Mouse (Mus musculus): Measurements from ENCODE around the gene Akap12. TPM values are rescaled to one million over a fixed set of nuclear protein-coding genes. Genes with fewer than 3 reads are reported as not detected.

The Akap12 gene
- polyA plus RNA-seq, 1 experiment from 2014 or later, result 7.5 TPM

DNA sequence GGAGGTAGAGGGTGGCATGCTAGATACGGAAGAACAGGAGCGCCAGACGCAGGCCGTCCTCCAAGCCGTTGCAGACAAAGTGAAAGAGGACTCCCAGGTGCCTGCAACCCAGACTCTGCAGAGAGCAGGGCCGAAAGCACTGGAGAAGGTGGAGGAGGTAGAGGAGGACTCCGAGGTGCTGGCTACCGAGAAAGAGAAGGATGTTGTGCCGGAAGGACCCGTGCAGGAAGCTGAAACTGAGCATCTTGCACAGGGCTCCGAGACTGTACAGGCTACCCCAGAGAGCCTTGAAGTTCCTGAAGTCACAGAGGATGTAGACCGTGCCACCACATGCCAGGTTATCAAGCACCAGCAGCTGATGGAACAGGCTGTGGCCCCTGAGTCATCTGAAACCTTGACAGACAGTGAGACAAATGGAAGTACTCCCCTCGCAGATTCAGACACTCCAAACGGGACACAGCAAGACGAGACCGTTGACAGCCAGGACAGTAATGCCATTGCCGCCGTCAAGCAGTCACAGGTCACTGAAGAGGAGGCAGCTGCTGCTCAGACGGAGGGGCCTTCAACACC, 89.8 kb downstream of the Akap12 start:
- no peak overlapping the region for H3K27ac ChIP-seq (replicated peaks; ENCODE audit: low read depth, low read length)
- no peak overlapping the region for H3K4me3 ChIP-seq (ENCODE audit: low read depth, low read length)
- ATAC-seq (ENCODE audit: insufficient number of reproducible peaks, low FRiP score, low TSS enrichment, low read depth) (no peak), DNase-seq (ENCODE audit: low spot score) (no peak)
- H3K4me2 ChIP-seq (ENCODE audit: low read depth, severe bottlenecking), result no peak overlapping the region
- no peaks in the 10 kb centered on the region for H3K36me3 ChIP-seq (ENCODE audit: control insufficient read depth, insufficient read depth, low read length)
- no peaks in the 10 kb centered on the region; the same call in 1 of the 2 replicates for H3K9me3 ChIP-seq (ENCODE audit: control insufficient read depth, low read length)
- 90% methylated on average over 19 of the region's 19 CpGs for WGBS
- H3K27me3 ChIP-seq (ENCODE audit: control insufficient read depth, insufficient read depth, low read length), result no peaks in the 10 kb centered on the region
- no peak overlapping the region for H3K9ac ChIP-seq (ENCODE audit: low read length)
- H3K4me1 ChIP-seq (ENCODE audit: control insufficient read depth, insufficient read depth, low read length), result no peaks in the 10 kb centered on the region

DNA sequence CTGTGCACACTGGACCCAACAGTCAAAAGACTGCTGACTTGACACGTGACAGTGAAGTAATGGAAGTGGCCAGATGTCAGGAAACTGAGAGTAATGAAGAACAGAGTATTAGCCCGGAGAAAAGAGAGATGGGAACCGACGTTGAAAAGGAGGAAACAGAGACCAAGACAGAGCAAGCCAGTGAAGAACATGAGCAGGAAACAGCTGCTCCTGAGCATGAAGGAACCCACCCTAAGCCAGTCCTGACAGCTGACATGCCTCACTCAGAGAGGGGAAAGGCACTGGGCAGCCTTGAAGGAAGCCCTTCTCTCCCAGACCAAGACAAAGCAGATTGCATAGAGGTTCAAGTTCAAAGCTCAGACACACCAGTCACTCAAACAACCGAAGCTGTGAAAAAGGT, 90.5 kb downstream of the Akap12 start:
- 73% methylated on average over 5 of the region's 5 CpGs for WGBS

DNA sequence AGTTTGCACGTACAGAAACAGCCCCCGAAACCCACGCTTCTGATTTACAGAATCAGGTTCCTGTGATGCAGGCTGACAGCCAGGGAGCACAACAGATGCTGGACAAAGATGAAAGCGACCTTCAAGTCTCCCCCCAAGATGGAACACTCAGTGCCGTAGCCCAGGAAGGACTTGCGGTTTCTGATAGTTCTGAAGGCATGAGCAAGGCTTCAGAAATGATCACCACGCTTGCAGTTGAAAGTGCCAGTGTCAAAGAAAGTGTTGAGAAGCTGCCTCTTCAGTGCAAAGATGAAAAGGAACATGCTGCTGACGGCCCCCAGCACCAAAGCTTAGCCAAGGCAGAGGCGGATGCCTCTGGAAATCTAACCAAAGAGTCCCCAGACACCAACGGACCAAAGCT, 91.3 kb downstream of the Akap12 start:
- Histone ChIP-seq H3K4me1 (ENCODE audit: control insufficient read depth, insufficient read depth, low read length) (no peaks in the 10 kb centered on the region), H3K9me3 (ENCODE audit: control insufficient read depth, low read length) (no peaks in the 10 kb centered on the region; the same call in 1 of the 2 replicates), H3K27me3 (ENCODE audit: control insufficient read depth, insufficient read depth, low read length) (no peaks in the 10 kb centered on the region), H3K9ac (ENCODE audit: low read length) (no peak overlapping the region), H3K27ac (replicated peaks; ENCODE audit: low read depth, low read length) (no peak overlapping the region), H3K4me3 (ENCODE audit: low read depth, low read length) (no peak overlapping the region), H3K4me2 (ENCODE audit: low read depth, severe bottlenecking) (no peak overlapping the region), H3K36me3 (ENCODE audit: control insufficient read depth, insufficient read depth, low read length) (no peaks in the 10 kb centered on the region)
- ATAC-seq (ENCODE audit: insufficient number of reproducible peaks, low FRiP score, low TSS enrichment, low read depth) (no peak), DNase-seq (ENCODE audit: low spot score) (no peak)
- WGBS, result 89% methylated on average over 10 of the region's 10 CpGs

More for the DNA sequence above, 90.5 kb downstream of the Akap12 start:
- ATAC-seq (ENCODE audit: insufficient number of reproducible peaks, low FRiP score, low TSS enrichment, low read depth) (no peak), DNase-seq (ENCODE audit: low spot score) (no peak)
- H3K27ac ChIP-seq (replicated peaks; ENCODE audit: low read depth, low read length), result no peak overlapping the region
- H3K36me3 ChIP-seq (ENCODE audit: control insufficient read depth, insufficient read depth, low read length), result no peaks in the 10 kb centered on the region
- H3K9me3 ChIP-seq (ENCODE audit: control insufficient read depth, low read length), result no peaks in the 10 kb centered on the region; the same call in 1 of the 2 replicates
- H3K4me2 ChIP-seq (ENCODE audit: low read depth, severe bottlenecking), result no peak overlapping the region
- no peaks in the 10 kb centered on the region for H3K4me1 ChIP-seq (ENCODE audit: control insufficient read depth, insufficient read depth, low read length)
- no peak overlapping the region for H3K9ac ChIP-seq (ENCODE audit: low read length)
- H3K4me3 ChIP-seq (ENCODE audit: low read depth, low read length), result no peak overlapping the region
- no peaks in the 10 kb centered on the region for H3K27me3 ChIP-seq (ENCODE audit: control insufficient read depth, insufficient read depth, low read length)

DNA sequence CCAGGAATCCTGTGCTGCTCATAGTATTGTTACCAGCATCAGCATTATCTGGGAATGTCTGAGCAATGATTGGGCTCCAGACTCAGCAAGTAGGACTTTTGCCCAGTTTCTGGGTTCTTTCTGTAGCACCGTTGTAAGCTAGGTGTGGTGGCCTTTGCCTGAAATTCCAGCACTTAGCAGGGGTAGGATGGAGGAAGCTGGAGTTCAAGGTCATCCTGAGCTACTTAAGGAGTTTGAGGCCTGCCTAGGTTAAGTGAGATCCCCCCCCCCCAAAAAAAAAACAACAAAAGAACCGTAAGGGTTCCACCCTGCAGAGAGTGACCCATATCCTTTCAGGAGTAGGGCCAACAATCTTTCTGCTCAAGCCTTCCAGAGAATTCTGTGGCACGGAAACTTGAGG, 98.4 kb downstream of the Akap12 start:
- Histone ChIP-seq H3K36me3 (ENCODE audit: control insufficient read depth, insufficient read depth, low read length) (peaks cover 2% of the 10 kb centered on the region; the same call in 1 of the 2 replicates), H3K4me1 (ENCODE audit: control insufficient read depth, insufficient read depth, low read length) (no peaks in the 10 kb centered on the region), H3K27me3 (ENCODE audit: control insufficient read depth, insufficient read depth, low read length) (no peaks in the 10 kb centered on the region), H3K4me2 (ENCODE audit: low read depth, severe bottlenecking) (no peak overlapping the region), H3K27ac (replicated peaks; ENCODE audit: low read depth, low read length) (no peak overlapping the region), H3K9me3 (ENCODE audit: control insufficient read depth, low read length) (no peaks in the 10 kb centered on the region; the same call in 1 of the 2 replicates), H3K4me3 (ENCODE audit: low read depth, low read length) (no peak overlapping the region), H3K9ac (ENCODE audit: low read length) (no peak overlapping the region)
- DNase-seq (ENCODE audit: low spot score) (no peak), ATAC-seq (ENCODE audit: insufficient number of reproducible peaks, low FRiP score, low TSS enrichment, low read depth) (no peak)
- 83% methylated on average over 3 of the region's 3 CpGs for WGBS

DNA sequence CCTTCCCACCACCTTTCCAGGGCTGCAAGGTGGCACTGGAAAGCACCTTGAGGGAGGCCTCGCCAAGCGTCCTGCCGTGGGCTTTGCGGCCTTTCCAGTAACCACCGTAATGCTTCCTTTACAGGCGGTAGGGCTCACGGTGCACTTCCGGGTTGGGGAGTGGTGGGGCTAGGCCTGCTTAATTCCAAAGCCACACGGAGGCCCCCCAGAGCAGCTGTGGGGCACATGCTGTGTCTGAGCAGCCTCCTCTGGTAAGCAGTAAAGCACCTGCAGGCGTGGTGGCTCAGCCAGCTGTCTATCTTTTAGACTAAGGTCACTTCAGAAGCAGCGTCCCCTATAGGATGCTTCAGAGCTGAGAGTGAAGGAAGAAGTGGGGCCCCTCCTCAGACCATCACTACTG, 103.9 kb downstream of the Akap12 start:
- peaks cover 5% of the 10 kb centered on the region; the same call in 1 of the 2 replicates for H3K36me3 ChIP-seq (ENCODE audit: control insufficient read depth, insufficient read depth, low read length)
- no peak overlapping the region for H3K4me2 ChIP-seq (ENCODE audit: low read depth, severe bottlenecking)
- H3K27ac ChIP-seq (replicated peaks; ENCODE audit: low read depth, low read length), result no peak overlapping the region
- no peaks in the 10 kb centered on the region for H3K4me1 ChIP-seq (ENCODE audit: control insufficient read depth, insufficient read depth, low read length)
- DNase-seq (ENCODE audit: low spot score) (no peak), ATAC-seq (ENCODE audit: insufficient number of reproducible peaks, low FRiP score, low TSS enrichment, low read depth) (no peak)
- H3K9ac ChIP-seq (ENCODE audit: low read length), result no peak overlapping the region
- no peaks in the 10 kb centered on the region for H3K9me3 ChIP-seq (ENCODE audit: control insufficient read depth, low read length)
- 95% methylated on average over 11 of the region's 11 CpGs for WGBS
- no peaks in the 10 kb centered on the region for H3K27me3 ChIP-seq (ENCODE audit: control insufficient read depth, insufficient read depth, low read length)
- H3K4me3 ChIP-seq (ENCODE audit: low read depth, low read length), result no peak overlapping the region

DNA sequence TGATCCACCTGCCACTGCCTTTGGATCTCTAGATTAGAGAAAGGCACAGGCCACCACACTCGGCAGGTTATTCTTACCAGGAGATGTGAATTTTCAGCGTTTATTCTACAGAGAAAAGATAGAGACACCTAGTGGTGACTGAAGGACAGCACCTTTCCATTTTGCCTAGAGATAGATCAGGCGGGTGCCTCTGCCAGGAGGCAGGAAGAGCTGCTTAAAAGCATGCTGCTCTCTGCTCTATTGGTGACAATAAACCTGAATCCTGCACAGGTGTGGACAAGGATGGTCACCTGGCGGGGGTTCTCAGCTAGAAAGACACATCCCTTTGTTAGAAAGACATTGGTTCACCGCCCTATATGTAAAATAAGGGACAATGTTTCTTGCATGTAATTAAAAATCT, 105.8 kb downstream of the Akap12 start:
- H3K4me3 ChIP-seq (ENCODE audit: low read depth, low read length), result no peak overlapping the region
- H3K4me1 ChIP-seq (ENCODE audit: control insufficient read depth, insufficient read depth, low read length), result no peaks in the 10 kb centered on the region
- WGBS, result 57% methylated on average over 5 of the region's 5 CpGs
- ATAC-seq (ENCODE audit: insufficient number of reproducible peaks, low FRiP score, low TSS enrichment, low read depth) (no peak), DNase-seq (ENCODE audit: low spot score) (no peak)
- H3K36me3 ChIP-seq (ENCODE audit: control insufficient read depth, insufficient read depth, low read length), result peaks cover 5% of the 10 kb centered on the region; the same call in 1 of the 2 replicates
- H3K9me3 ChIP-seq (ENCODE audit: control insufficient read depth, low read length), result no peaks in the 10 kb centered on the region
- H3K9ac ChIP-seq (ENCODE audit: low read length), result no peak overlapping the region
- H3K4me2 ChIP-seq (ENCODE audit: low read depth, severe bottlenecking), result no peak overlapping the region
- no peaks in the 10 kb centered on the region for H3K27me3 ChIP-seq (ENCODE audit: control insufficient read depth, insufficient read depth, low read length)
- H3K27ac ChIP-seq (replicated peaks; ENCODE audit: low read depth, low read length), result no peak overlapping the region

DNA sequence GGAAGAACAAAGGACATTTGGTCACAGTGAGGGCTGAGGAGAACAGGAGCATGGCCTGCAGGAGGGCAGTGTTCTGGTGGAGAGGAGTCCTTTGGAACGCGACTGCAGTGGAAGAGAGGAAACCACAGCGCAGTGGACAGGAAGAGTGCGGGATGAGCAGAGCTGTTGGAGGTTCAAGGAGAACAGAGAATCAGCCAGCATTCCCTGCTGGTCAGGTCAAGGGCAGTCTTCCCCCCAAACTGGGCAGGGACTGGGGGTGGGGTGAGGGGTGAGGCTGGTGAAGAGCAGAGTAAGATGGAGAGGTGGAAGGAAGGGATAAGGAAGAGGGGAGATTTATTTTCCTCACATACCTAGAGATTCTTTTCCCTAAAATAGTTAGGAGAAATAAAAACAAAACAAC, 107.4 kb downstream of the Akap12 start:
- Histone ChIP-seq H3K4me1 (ENCODE audit: control insufficient read depth, insufficient read depth, low read length) (no peaks in the 10 kb centered on the region), H3K4me2 (ENCODE audit: low read depth, severe bottlenecking) (no peak overlapping the region), H3K9me3 (ENCODE audit: control insufficient read depth, low read length) (no peaks in the 10 kb centered on the region), H3K9ac (ENCODE audit: low read length) (no peak overlapping the region), H3K36me3 (ENCODE audit: control insufficient read depth, insufficient read depth, low read length) (peaks cover 5% of the 10 kb centered on the region; the same call in 1 of the 2 replicates), H3K27ac (replicated peaks; ENCODE audit: low read depth, low read length) (no peak overlapping the region), H3K27me3 (ENCODE audit: control insufficient read depth, insufficient read depth, low read length) (no peaks in the 10 kb centered on the region), H3K4me3 (ENCODE audit: low read depth, low read length) (no peak overlapping the region)
- ATAC-seq (ENCODE audit: insufficient number of reproducible peaks, low FRiP score, low TSS enrichment, low read depth) (no peak), DNase-seq (ENCODE audit: low spot score) (no peak)
- 87% methylated on average over 4 of the region's 4 CpGs for WGBS

DNA sequence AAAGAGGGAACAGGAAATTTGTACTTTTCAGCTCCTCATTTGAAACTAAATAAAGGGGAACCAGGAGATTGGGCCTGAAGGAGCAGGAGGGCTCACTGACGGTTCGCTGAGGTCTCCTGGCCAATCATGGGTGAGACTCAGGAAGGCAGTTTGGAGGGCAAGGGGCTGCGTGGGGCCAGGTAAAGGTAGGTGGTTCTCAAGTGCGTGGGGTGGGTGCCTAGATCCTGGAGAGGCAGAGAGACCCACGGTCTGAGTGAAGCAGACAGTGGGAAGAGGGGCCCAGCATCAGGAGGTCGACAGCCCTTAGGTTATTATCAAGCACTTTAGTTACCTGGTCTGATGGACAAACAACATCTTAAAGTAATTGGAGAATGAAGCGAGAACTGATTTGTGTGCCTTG, 108.1 kb downstream of the Akap12 start:
- no peak for DNase-seq (ENCODE audit: low spot score)

DNA sequence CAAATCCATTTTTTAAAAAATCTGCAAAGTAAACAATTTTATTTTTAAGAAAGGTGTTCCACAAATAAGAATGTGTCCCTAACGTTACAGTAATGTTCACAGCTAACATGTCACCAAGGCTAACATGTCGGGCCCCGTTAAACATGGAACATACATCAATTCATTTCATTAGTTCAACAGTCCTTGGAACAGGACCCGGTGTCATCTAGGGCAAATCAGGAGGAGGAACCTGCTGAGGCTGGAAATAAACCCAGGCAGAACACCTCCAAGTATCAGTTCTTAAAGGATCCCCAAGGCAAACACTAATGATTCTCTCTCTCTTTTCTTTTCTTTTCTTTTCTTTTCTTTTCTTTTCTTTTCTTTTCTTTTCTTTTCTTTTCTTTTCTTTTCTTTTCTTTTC, 108.6 kb downstream of the Akap12 start:
- 86% methylated on average over 4 of the region's 4 CpGs for WGBS
- peaks cover 2% of the 10 kb centered on the region; the same call in 1 of the 2 replicates for H3K36me3 ChIP-seq (ENCODE audit: control insufficient read depth, insufficient read depth, low read length)
- H3K4me1 ChIP-seq (ENCODE audit: control insufficient read depth, insufficient read depth, low read length), result no peaks in the 10 kb centered on the region
- no peaks in the 10 kb centered on the region for H3K9me3 ChIP-seq (ENCODE audit: control insufficient read depth, low read length)
- no peak overlapping the region for H3K27ac ChIP-seq (replicated peaks; ENCODE audit: low read depth, low read length)
- no peak overlapping the region for H3K4me2 ChIP-seq (ENCODE audit: low read depth, severe bottlenecking)
- ATAC-seq (ENCODE audit: insufficient number of reproducible peaks, low FRiP score, low TSS enrichment, low read depth), result no peak
- no peaks in the 10 kb centered on the region for H3K27me3 ChIP-seq (ENCODE audit: control insufficient read depth, insufficient read depth, low read length)
- H3K4me3 ChIP-seq (ENCODE audit: low read depth, low read length), result no peak overlapping the region
- no peak for DNase-seq (ENCODE audit: low spot score)
- no peak overlapping the region for H3K9ac ChIP-seq (ENCODE audit: low read length)

More for the DNA sequence above, 108.1 kb downstream of the Akap12 start:
- WGBS, result 87% methylated on average over 7 of the region's 7 CpGs
- H3K27ac ChIP-seq (replicated peaks; ENCODE audit: low read depth, low read length), result no peak overlapping the region
- H3K4me3 ChIP-seq (ENCODE audit: low read depth, low read length), result no peak overlapping the region
- H3K4me2 ChIP-seq (ENCODE audit: low read depth, severe bottlenecking), result no peak overlapping the region
- no peaks in the 10 kb centered on the region for H3K27me3 ChIP-seq (ENCODE audit: control insufficient read depth, insufficient read depth, low read length)
- no peak for ATAC-seq (ENCODE audit: insufficient number of reproducible peaks, low FRiP score, low TSS enrichment, low read depth)
- H3K4me1 ChIP-seq (ENCODE audit: control insufficient read depth, insufficient read depth, low read length), result no peaks in the 10 kb centered on the region
- no peak overlapping the region for H3K9ac ChIP-seq (ENCODE audit: low read length)
- H3K36me3 ChIP-seq (ENCODE audit: control insufficient read depth, insufficient read depth, low read length), result peaks cover 2% of the 10 kb centered on the region; the same call in 1 of the 2 replicates
- no peaks in the 10 kb centered on the region for H3K9me3 ChIP-seq (ENCODE audit: control insufficient read depth, low read length)
